8 mouse cellular contexts compared by ENCODE assay signal in genomic region chr17:5535357-5535756, GRCm38 (mm10). TPM values are rescaled to one million over a fixed set of nuclear protein-coding genes. Genes with fewer than 3 reads are reported as not detected.
DNase-seq lines count a peak whose midpoint lies in the region; ATAC-seq lines count a peak whose summit lies in the region.
"Had no signal": no experiment of that assay in that cellular context is flagged by ENCODE, and none has a peak within 500 bp of the region (broad histone marks: within the 10 kb centered on the region; RNA-seq: fewer than 3 reads in every experiment).

No protein-coding gene starts in this region.

- ATAC-seq in megakaryocyte-erythroid progenitor cell, adult 5-6 weeks (replicated peaks; ENCODE audit: low FRiP score, low TSS enrichment, poor library complexity, severe bottlenecking) = 0 out of 2 replicates have a peak, but pooled peaks have one; percentile 40
- no peak for ATAC-seq in monocyte, adult 5-6 weeks (replicated peaks; ENCODE audit: insufficient number of reproducible peaks, low FRiP score, low TSS enrichment, poor library complexity, severe bottlenecking)

- peak; percentile 28 to 39 for DNase-seq in kidney, postnatal 4 days
- DNase-seq in kidney, adult 18-20 months = no peak
- peak; percentile 16 for DNase-seq in CD4-positive helper T cell, adult 2 months (ENCODE audit: low read depth, low spot score)
- peak; percentile 4 for DNase-seq in NIH3T3 (ENCODE audit: low read depth)
- no peak for DNase-seq in gastrocnemius, adult 8-10 months (ENCODE audit: low spot score in 2 of 2)
- DNase-seq: adrenal gland, postnatal 25 days had no signal

RNA-seq across cellular contexts. Expression of gene Zdhhc14, which starts 43.0 kb away (rescaled TPM):
- 17.2 and 19.2 TPM in 2 replicates for total RNA-seq in megakaryocyte-erythroid progenitor cell, adult 5-6 weeks (2014; fragmentation: Nextera tagmentation)
- 7.0 and 9.8 TPM in 2 replicates for total RNA-seq in megakaryocyte-erythroid progenitor cell, adult 5-6 weeks (2017)
- total RNA-seq in gastrocnemius, adult 8-10 months (2022) = 1 to 10 TPM; 3.2 to 4.5 (median 3.7) TPM
- 0.57 to 1.3 TPM (median 1.3 TPM) in 3 replicates for total RNA-seq in monocyte, adult 5-6 weeks (2017)

Comparison
In these comparisons a context has a peak if more than half of its experiments do, and no peak if none do; other contexts are left out.
1. DNase-seq: peak in kidney, postnatal 4 days (2 of 2), CD4-positive helper T cell, adult 2 months (single experiment) and NIH3T3 (single experiment); none in kidney, adult 18-20 months (single experiment) and gastrocnemius, adult 8-10 months (0 of 2).